Mouse (Mus musculus) heart, postnatal 14 days (tissue): ENCODE measurements at regions not wholly inside any gene's neighbourhood (a gene's known extent, or its start where the extent isn't known, plus 50 kb on each side); places are given as distances from the start of the nearest gene placed in this dataset.
A peak's percentile ranks its signal among the peaks of the same experiment; 100 is the strongest.

Experiments
- DNase-seq, 2 experiments: peaks; one replicate each; pipeline ENCODE4 v3.0.0; 2021 to 2022
- intact Hi-C: fragments of 180-260 bp; cut with DNase I; formaldehyde crosslinking; loops from one replicate; pipeline ENCODE4 v1.15.1; 2025

GRCm38 (mm10) chr2:83396307-83396706 lies 247.9 kb upstream of the Zc3h15 start:
- intact Hi-C loops = no loop called here
- no peak for DNase-seq

- intact Hi-C loops = no loop called here
These were observed 247.2 kb upstream of the Zc3h15 start for GRCm38 (mm10) chr2:83396820-83397609.

DNA sequence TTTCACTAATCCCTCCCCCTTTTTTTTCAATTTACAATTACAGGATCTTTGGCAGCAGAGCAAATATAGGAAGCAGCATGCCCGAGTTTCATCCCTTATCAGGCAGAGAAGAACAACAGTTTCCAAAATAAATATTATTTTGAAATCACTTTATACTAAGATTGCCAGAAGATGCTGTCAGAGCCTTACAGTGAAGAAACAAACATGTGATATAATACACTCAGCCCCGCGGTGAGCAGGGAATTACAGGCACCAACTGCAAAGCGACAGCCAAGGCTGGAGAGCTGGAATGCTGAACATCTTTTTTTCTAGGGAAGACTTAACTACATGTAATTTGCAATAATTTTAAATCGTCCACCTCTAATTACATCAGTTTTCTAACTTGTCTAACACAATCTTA lies 201.5 kb upstream of the Zc3h15 start:
- peak; percentile 7 to 28 for DNase-seq
- intact Hi-C loops = no loop called here

More at GRCm38 (mm10) chr2:83396820-83397609, 247.2 kb upstream of the Zc3h15 start:
- DNase-seq = no peak

DNA sequence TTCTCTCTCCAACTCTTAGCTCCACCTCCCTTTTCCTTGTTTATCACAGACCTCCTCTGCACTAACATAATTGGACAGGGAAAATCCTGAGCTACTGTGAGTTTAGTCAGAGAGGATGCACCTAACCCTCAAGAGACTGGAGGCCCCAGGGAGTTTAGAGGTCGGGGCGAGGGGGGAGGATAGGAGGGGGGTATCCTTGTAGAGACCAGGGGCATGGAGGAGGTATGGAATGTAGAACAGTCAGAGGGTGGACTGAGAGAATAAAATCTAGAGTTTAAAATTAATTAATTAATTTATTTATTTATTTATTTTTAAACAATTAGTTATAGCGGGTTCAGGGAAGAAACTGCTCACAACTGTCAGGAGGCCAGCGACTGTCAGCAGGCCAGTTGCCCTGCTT lies 192.9 kb upstream of the Zc3h15 start:
- DNase-seq = no peak
- intact Hi-C loops = no loop called here
